Mouse (Mus musculus) spleen, adult 18-20 months (tissue): ENCODE results near the gene Gm20883.
"Not testable (repeated sequence)": the region's sequence is repeated elsewhere in the genome, so short reads cannot be mapped to it uniquely, and the experiment has no call there.

ENCODE experiments used
- DNase-seq, 2 experiments: peaks; one replicate each; pipeline ENCODE4 v3.0.0; 2022; ENCODE audit warnings: mixed read lengths in 2 of 2

Gm20883 gene

DNA sequence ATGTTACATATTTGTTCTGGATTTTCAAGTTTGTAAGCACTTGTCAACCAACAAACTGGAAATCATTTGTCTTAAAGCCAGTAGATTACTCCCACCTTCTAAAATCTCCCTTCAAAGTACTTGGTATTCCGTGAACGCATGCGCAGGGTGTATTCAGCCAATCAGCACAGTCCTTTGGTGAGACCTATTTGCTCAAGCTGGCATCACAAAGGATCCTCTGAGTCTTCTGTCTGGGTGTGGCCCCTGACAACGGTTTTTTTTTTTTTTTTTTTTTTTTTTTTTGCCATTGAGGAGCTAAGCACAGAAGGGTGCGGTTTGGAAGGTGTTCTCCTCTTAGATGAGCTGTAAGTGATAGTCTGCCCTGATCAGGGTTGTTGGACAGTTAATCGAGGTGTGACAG, at the start of gene Gm20883:
Gene Gm20883, plus strand, starts transcription at position 301 of the 400 bp plus-strand sequence.
- not testable (repeated sequence) for DNase-seq
